Mouse (Mus musculus): ENCODE results near the gene Ring1.

Gene Ring1

GRCm38 (mm10) chr17:33991788-33992664 is 32.5 kb downstream of the Ring1 start:
- peak; percentile 65 for DNase-seq

GRCm38 (mm10) chr17:33982136-33982535 is 42.3 kb downstream of the Ring1 start:
- peak; percentile 71 for DNase-seq

GRCm38 (mm10) chr17:33981192-33981909 is 43.1 kb downstream of the Ring1 start:
- DNase-seq = peak; percentile 82

GRCm38 (mm10) chr17:33980181-33981035 is 44.1 kb downstream of the Ring1 start:
- DNase-seq = no peak

GRCm38 (mm10) chr17:33979512-33980050 is 44.9 kb downstream of the Ring1 start:
- DNase-seq = no peak

GRCm38 (mm10) chr17:33978631-33979031 is 45.8 kb downstream of the Ring1 start:
- no peak for DNase-seq

GRCm38 (mm10) chr17:33977861-33978557 is 46.5 kb downstream of the Ring1 start:
- DNase-seq = no peak

GRCm38 (mm10) chr17:33973572-33973971 is 50.9 kb downstream of the Ring1 start:
- DNase-seq = no peak

- no peak for DNase-seq
Measured at GRCm38 (mm10) chr17:33972691-33973090, 51.8 kb downstream of the Ring1 start.
